Mouse (Mus musculus): ENCODE measurements around the gene Wscd2.

The Wscd2 gene

DNA sequence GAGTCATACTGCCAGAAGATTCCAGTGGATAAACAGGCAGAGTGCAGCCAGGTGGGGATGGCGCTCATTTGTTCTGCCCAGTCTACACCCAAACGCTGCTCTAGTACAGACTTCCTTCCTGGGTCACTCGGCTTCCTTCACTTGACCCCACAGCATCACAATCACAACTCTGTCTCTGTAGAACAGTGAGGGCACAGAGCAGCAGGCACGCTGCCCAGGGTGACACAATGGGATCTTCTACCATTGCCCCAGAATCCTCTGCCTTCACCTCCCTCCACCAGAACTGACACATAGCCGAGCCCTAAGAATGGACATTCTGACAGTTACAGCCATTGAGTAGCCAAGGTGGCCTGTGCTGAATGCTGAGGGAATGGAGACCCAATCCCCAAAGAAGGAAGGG is 20.3 kb upstream of the Wscd2 start:
- Histone ChIP-seq H3K4me1 (replicated peaks; ENCODE audit: low read depth, low read length) (peaks cover 58% of the 10 kb centered on the region), H3K9me3 (ENCODE audit: low read length) (peaks cover 19% of the 10 kb centered on the region), H3K27me3 (ENCODE audit: insufficient read depth, low read length) (no peaks in the 10 kb centered on the region), H3K4me3 (replicated peaks; ENCODE audit: low read length) (no peak overlapping the region), H3K36me3 (ENCODE audit: insufficient read depth, low read length) (no peaks in the 10 kb centered on the region)
- no peak for TF ChIP-seq NANOG (IDR thresholded peaks at IDR 0.05; ENCODE audit: borderline replicate concordance, low read length)
- no peak for TF ChIP-seq CTCF (conservative IDR thresholded peaks at IDR 0.05; ENCODE audit: low read length)
- no peak for TF ChIP-seq POU5F1 (IDR thresholded peaks at IDR 0.05; ENCODE audit: borderline replicate concordance, low read length)

DNA sequence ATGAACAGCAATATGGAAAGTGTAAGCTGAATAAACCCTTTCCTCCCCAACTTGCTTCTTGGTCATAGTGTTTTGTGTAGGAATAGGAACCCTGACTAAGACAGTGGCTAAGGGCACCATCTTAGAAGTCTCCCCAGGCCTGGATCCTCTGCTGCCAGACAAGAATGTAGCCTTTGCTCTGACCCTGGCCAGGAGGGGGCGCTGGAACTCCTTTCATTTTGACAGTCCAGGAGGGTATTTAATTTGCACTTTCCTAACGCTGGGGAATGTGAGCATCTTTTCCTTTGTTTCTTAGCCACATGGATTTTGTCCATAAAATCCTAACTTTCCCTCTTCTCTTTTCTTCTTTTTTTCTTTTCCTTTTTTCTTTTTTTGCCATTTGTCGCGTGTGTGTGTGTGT is 18.7 kb upstream of the Wscd2 start:
- peak; percentile 69 for TF ChIP-seq CTCF (conservative IDR thresholded peaks at IDR 0.05; ENCODE audit: low read length)
- TF ChIP-seq NANOG (IDR thresholded peaks at IDR 0.05; ENCODE audit: borderline replicate concordance, low read length) = no peak
- no peak for TF ChIP-seq POU5F1 (IDR thresholded peaks at IDR 0.05; ENCODE audit: borderline replicate concordance, low read length)

DNA sequence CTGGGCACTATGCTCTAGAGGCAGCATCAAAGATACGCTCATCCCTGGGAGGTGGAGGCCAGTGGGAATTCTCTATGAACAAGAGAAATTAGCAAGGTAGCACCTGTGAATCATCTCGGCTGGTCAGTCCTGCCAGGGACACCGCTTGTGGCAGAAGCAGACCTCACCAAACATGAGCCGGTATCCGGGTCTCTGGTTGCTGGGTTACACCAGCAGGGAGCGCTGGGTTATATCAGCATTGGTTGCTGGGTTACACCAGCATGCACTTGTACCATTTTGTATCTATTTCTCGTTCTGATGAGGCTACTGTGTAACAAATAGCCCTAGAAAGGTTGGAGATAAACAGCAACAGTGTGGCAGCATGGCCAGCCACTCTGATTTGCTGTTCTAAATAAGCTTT is 17.8 kb upstream of the Wscd2 start:
- H3K4me1 ChIP-seq (replicated peaks; ENCODE audit: low read depth, low read length) = peaks cover 56% of the 10 kb centered on the region
- TF ChIP-seq POU5F1 (IDR thresholded peaks at IDR 0.05; ENCODE audit: borderline replicate concordance, low read length) (no peak), CTCF (conservative IDR thresholded peaks at IDR 0.05; ENCODE audit: low read length) (no peak), NANOG (IDR thresholded peaks at IDR 0.05; ENCODE audit: borderline replicate concordance, low read length) (no peak)
- no peaks in the 10 kb centered on the region for H3K36me3 ChIP-seq (ENCODE audit: insufficient read depth, low read length)
- H3K27me3 ChIP-seq (ENCODE audit: insufficient read depth, low read length) = no peaks in the 10 kb centered on the region
- H3K9me3 ChIP-seq (ENCODE audit: low read length) = peaks cover 19% of the 10 kb centered on the region
- no peak overlapping the region for H3K4me3 ChIP-seq (replicated peaks; ENCODE audit: low read length)

More for the DNA sequence above, 18.7 kb upstream of the Wscd2 start:
- Histone ChIP-seq H3K4me3 (replicated peaks; ENCODE audit: low read length) (no peak overlapping the region), H3K36me3 (ENCODE audit: insufficient read depth, low read length) (no peaks in the 10 kb centered on the region), H3K4me1 (replicated peaks; ENCODE audit: low read depth, low read length) (peaks cover 55% of the 10 kb centered on the region), H3K9me3 (ENCODE audit: low read length) (peaks cover 19% of the 10 kb centered on the region), H3K27me3 (ENCODE audit: insufficient read depth, low read length) (no peaks in the 10 kb centered on the region)

DNA sequence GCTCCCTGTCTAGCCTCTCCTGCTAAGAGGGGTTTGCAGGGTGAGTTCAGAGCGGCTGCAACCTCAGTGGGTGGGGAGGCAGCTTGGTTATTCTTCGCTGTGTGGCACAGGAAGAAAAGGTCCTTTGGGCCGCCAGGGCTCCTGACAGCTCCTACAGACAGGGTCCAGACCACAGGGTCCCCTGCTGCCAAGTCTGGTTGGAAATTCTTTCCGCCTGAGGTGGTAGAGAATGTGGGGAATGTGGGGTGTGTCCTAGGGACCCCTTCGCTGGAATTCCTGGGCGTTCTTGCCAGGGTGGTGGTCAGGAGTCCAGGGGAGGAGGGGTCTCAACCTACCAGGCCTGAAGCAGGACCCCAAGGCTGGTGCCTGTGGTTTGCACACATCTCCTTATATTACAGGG is 13.3 kb upstream of the Wscd2 start:
- TF ChIP-seq CTCF (conservative IDR thresholded peaks at IDR 0.05; ENCODE audit: low read length) (no peak), NANOG (IDR thresholded peaks at IDR 0.05; ENCODE audit: borderline replicate concordance, low read length) (no peak), POU5F1 (IDR thresholded peaks at IDR 0.05; ENCODE audit: borderline replicate concordance, low read length) (no peak)
- Histone ChIP-seq H3K27me3 (ENCODE audit: insufficient read depth, low read length) (no peaks in the 10 kb centered on the region), H3K4me3 (replicated peaks; ENCODE audit: low read length) (0 out of 2 replicates have a peak overlapping the region, but pooled peaks have one; percentile 10), H3K4me1 (replicated peaks; ENCODE audit: low read depth, low read length) (peaks cover 63% of the 10 kb centered on the region), H3K9me3 (ENCODE audit: low read length) (no peaks in the 10 kb centered on the region), H3K36me3 (ENCODE audit: insufficient read depth, low read length) (no peaks in the 10 kb centered on the region)

DNA sequence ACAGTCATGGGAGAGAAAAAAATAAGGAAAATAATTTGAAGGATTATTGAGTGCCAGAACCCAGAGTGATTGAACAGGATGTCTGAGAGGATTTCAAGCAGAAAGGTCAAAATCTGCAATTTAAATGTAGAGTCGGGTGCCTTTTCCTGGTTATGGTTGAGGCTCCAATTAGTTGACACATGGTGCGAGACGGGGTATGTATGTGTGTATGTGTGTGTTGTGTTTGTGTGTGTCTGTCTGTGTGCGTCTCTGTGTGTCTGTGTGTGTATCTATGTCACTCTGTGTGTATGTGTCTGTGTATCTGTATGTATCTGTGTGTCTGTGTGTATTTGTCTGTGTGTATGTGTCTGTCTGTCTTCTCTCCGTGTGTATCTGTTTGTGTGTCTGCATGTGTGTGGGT is 11.1 kb upstream of the Wscd2 start:
- no peak overlapping the region for H3K4me3 ChIP-seq (replicated peaks; ENCODE audit: low read length)
- no peak for TF ChIP-seq POU5F1 (IDR thresholded peaks at IDR 0.05; ENCODE audit: borderline replicate concordance, low read length)
- TF ChIP-seq CTCF (conservative IDR thresholded peaks at IDR 0.05; ENCODE audit: low read length) = no peak
- TF ChIP-seq NANOG (IDR thresholded peaks at IDR 0.05; ENCODE audit: borderline replicate concordance, low read length) = no peak
- no peaks in the 10 kb centered on the region for H3K9me3 ChIP-seq (ENCODE audit: low read length)
- peaks cover 13% of the 10 kb centered on the region for H3K27me3 ChIP-seq (ENCODE audit: insufficient read depth, low read length)
- peaks cover 40% of the 10 kb centered on the region for H3K4me1 ChIP-seq (replicated peaks; ENCODE audit: low read depth, low read length)
- H3K36me3 ChIP-seq (ENCODE audit: insufficient read depth, low read length) = no peaks in the 10 kb centered on the region

DNA sequence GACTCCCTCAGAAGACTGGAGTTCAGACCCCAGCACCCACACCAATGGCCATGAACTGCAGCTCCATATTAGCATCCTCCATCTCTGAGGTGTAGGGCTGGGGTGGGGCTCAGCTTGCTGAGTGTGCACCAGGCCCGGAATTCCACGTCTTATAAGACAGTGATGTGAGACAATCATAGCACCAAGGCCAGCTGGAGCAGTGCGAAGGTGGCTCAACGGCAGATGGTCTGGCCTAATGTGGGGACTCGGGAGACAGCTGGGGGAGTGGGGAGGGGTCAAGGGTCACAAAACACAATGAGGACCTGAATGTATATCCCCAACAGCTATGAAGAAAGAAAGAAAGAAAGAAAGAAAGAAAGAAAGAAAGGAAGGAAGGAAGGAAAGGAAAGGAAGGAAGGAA is 9.7 kb upstream of the Wscd2 start:
- peaks cover 22% of the 10 kb centered on the region for H3K27me3 ChIP-seq (ENCODE audit: insufficient read depth, low read length)
- no peak overlapping the region for H3K4me3 ChIP-seq (replicated peaks; ENCODE audit: low read length)
- no peaks in the 10 kb centered on the region for H3K9me3 ChIP-seq (ENCODE audit: low read length)
- no peaks in the 10 kb centered on the region for H3K36me3 ChIP-seq (ENCODE audit: insufficient read depth, low read length)
- peaks cover 36% of the 10 kb centered on the region for H3K4me1 ChIP-seq (replicated peaks; ENCODE audit: low read depth, low read length)
- TF ChIP-seq NANOG (IDR thresholded peaks at IDR 0.05; ENCODE audit: borderline replicate concordance, low read length) (no peak), CTCF (conservative IDR thresholded peaks at IDR 0.05; ENCODE audit: low read length) (no peak), POU5F1 (IDR thresholded peaks at IDR 0.05; ENCODE audit: borderline replicate concordance, low read length) (no peak)

DNA sequence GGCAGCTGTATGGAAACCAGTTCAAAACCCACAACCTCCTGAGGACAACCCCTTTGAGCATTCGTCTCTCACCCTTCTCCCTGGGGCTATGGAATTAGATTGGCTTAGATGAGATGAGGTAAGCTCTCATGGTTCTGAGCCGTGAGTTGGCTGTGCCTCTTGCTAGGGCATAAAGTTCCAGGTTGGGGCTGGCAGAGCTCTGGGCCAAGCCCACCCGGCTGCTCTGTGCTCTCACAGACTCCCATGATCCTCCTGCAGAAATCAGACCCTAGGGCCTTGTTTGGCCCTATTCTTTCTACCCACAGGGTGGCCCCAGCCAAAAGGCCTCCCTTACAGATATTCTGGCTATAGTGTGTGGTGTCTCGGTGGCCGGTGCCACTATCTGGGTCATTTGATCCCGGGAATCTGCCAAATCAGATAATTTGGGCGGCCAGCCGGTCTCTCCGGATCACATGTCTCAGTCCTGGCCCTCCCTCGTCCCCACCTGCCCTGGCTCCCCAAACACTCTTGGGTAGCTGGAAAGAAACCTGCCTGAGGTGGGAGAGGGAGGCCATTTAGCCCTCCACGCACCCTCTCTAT is 4.5 kb upstream of the Wscd2 start:
- no peak for TF ChIP-seq CTCF (conservative IDR thresholded peaks at IDR 0.05; ENCODE audit: low read length)
- no peak for TF ChIP-seq NANOG (IDR thresholded peaks at IDR 0.05; ENCODE audit: borderline replicate concordance, low read length)
- no peak for TF ChIP-seq POU5F1 (IDR thresholded peaks at IDR 0.05; ENCODE audit: borderline replicate concordance, low read length)
- H3K36me3 ChIP-seq (ENCODE audit: insufficient read depth, low read length) = no peaks in the 10 kb centered on the region
- no peaks in the 10 kb centered on the region for H3K9me3 ChIP-seq (ENCODE audit: low read length)
- peaks cover 35% of the 10 kb centered on the region for H3K4me1 ChIP-seq (replicated peaks; ENCODE audit: low read depth, low read length)
- H3K27me3 ChIP-seq (ENCODE audit: insufficient read depth, low read length) = peaks cover 54% of the 10 kb centered on the region
- no peak overlapping the region for H3K4me3 ChIP-seq (replicated peaks; ENCODE audit: low read length)

DNA sequence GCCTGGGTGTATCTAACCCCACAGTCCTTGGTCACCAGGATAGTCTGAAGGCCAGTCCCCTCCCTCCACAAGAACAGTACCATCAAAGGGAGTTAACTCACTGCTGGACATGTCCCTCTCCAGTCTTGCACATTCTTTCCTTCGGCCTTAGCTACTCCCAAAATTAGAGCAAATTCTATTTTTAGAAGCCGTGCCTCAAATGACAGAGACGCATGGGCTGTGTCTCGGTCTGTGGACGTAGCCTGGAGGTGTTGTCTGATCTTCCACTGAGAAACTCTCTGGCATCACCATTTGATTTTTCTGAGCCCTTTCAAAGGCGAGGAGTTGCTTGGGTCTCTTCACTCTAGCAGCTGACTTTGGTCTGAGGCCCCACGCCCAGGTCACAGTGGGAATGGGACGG is 2.3 kb upstream of the Wscd2 start:
- TF ChIP-seq CTCF (conservative IDR thresholded peaks at IDR 0.05; ENCODE audit: low read length) (no peak), NANOG (IDR thresholded peaks at IDR 0.05; ENCODE audit: borderline replicate concordance, low read length) (no peak), POU5F1 (IDR thresholded peaks at IDR 0.05; ENCODE audit: borderline replicate concordance, low read length) (no peak)
- no peaks in the 10 kb centered on the region for H3K36me3 ChIP-seq (ENCODE audit: insufficient read depth, low read length)

DNA sequence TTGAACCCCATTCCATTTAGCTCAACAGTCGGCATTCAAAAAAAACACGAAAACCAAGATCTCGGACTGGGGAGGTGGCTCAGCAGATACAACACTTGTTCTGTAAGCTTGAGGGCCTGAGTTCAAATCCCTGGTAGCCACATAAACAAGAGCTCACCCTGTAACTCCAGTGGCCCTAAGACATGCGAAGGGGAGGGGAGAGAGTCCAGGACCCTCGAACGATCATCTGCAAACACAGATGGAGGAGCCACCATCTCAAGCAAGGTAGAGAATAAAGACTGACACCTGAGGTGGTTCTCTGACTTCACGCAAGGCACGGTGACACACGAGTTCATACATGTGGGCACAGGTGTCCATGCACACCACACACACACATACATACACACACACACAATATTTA is 516 bp upstream of the Wscd2 start:
- H3K9me3 ChIP-seq (ENCODE audit: low read length) = no peaks in the 10 kb centered on the region
- TF ChIP-seq POU5F1 (IDR thresholded peaks at IDR 0.05; ENCODE audit: borderline replicate concordance, low read length) (no peak), NANOG (IDR thresholded peaks at IDR 0.05; ENCODE audit: borderline replicate concordance, low read length) (no peak), CTCF (conservative IDR thresholded peaks at IDR 0.05; ENCODE audit: low read length) (no peak)
- H3K27me3 ChIP-seq (ENCODE audit: insufficient read depth, low read length) = peaks cover 60% of the 10 kb centered on the region
- no peak overlapping the region for H3K4me3 ChIP-seq (replicated peaks; ENCODE audit: low read length)
- H3K36me3 ChIP-seq (ENCODE audit: insufficient read depth, low read length) = no peaks in the 10 kb centered on the region
- H3K4me1 ChIP-seq (replicated peaks; ENCODE audit: low read depth, low read length) = peaks cover 54% of the 10 kb centered on the region

More for the DNA sequence above, 2.3 kb upstream of the Wscd2 start:
- Histone ChIP-seq H3K9me3 (ENCODE audit: low read length) (no peaks in the 10 kb centered on the region), H3K27me3 (ENCODE audit: insufficient read depth, low read length) (peaks cover 69% of the 10 kb centered on the region), H3K4me1 (replicated peaks; ENCODE audit: low read depth, low read length) (peaks cover 51% of the 10 kb centered on the region), H3K4me3 (replicated peaks; ENCODE audit: low read length) (no peak overlapping the region)
